Mouse (Mus musculus): ENCODE data around the gene Dlx1. TPM values are rescaled to one million over a fixed set of nuclear protein-coding genes. Genes with fewer than 3 reads are reported as not detected.

Gene Dlx1
- polyA plus RNA-seq, 1 experiment from 2014 or later = 0.46 TPM

DNA sequence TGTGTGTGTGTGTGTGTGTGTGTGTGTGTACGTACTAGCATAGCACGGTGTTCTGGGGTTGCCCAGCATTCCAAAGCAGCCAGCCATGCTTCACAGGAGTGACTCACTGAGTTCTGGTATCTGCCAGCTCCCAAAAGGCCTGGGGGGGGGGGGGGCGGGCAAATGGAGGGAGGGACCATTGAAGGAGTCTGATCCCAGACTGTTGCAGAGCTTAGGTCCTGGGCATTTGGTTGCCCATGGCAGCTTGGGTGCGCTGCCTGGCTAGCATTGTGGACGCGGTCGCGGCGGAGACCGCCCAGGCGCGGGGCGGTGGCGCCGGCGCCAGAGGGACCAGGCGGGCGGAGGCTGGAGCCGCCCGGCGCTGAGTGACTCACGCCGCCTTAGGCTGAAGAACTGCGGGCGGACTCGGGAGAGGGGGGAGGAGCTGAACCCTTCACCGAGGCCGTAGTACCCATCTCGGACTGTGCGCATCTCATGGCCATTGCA is 14.9 kb downstream of the Dlx1 start:
- no peak overlapping the region for H3K9ac ChIP-seq
- under 1% methylated on average over 29 of the region's 30 CpGs for WGBS
- H3K4me1 ChIP-seq = peaks cover 51% of the 10 kb centered on the region
- H3K27me3 ChIP-seq = peaks cover 96% of the 10 kb centered on the region
- H3K36me3 ChIP-seq = no peaks in the 10 kb centered on the region
- H3K4me2 ChIP-seq = peak overlapping the region; percentile 35
- ATAC-seq (ENCODE audit: borderline replicate concordance, extremely low read depth, low FRiP score, low TSS enrichment) = peak; percentile 56; the same call in 1 of the 2 replicates
- peak overlapping the region; percentile 17 for H3K4me3 ChIP-seq
- no peaks in the 10 kb centered on the region for H3K9me3 ChIP-seq
- H3K27ac ChIP-seq = no peak overlapping the region

DNA sequence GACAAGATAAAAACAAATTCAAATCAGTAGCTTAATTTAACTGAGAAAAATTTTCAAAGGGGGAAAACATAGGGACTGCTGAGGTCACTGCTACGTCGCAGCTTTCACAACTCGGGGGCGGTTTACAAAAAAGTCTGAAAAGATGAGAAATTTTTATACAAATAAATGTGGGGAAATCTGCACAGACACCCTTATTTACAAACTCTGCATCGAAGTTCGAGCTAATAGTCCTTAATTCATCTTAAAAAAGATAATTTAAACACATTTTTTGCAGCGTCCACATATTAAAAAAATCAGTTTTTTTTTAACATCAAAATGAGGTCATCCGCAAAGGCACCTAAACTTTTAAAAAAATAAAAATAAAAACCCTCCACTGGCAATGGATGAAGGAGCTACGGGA is 15.6 kb downstream of the Dlx1 start:
- Histone ChIP-seq H3K27ac (no peak overlapping the region), H3K4me2 (no peak overlapping the region), H3K27me3 (peaks cover 96% of the 10 kb centered on the region), H3K9me3 (no peaks in the 10 kb centered on the region), H3K4me3 (no peak overlapping the region), H3K36me3 (no peaks in the 10 kb centered on the region), H3K4me1 (peaks cover 51% of the 10 kb centered on the region), H3K9ac (no peak overlapping the region)
- WGBS = 4% methylated on average over 9 of the region's 9 CpGs
- no peak for ATAC-seq (ENCODE audit: borderline replicate concordance, extremely low read depth, low FRiP score, low TSS enrichment)

DNA sequence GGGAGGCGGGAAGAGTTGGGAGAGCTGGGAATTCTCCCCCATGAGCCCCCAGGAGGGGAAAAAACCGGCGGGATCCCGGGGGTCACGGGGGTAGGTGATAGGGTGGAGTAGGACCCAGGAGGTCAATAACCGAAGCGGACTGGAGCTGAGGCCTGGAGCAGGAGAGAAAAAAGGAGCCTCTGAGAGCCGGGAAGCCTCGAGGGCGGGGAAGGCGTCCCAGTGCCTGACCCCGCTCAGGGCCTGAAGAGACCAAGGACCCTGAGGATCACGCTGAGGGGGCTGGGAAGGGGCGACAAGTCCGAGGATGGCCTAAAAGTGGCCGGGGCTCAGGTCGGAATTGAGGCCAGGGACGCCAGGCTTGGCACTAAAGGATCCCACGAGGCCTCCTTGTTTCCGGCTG is 16.0 kb downstream of the Dlx1 start:
- Histone ChIP-seq H3K4me3 (peak overlapping the region; percentile 5; the same call in 1 of the 2 replicates), H3K27ac (no peak overlapping the region), H3K9me3 (no peaks in the 10 kb centered on the region), H3K4me1 (peaks cover 51% of the 10 kb centered on the region), H3K36me3 (no peaks in the 10 kb centered on the region), H3K4me2 (no peak overlapping the region), H3K9ac (no peak overlapping the region), H3K27me3 (peaks cover 96% of the 10 kb centered on the region)
- WGBS = 1% methylated on average over 20 of the region's 20 CpGs
- ATAC-seq (ENCODE audit: borderline replicate concordance, extremely low read depth, low FRiP score, low TSS enrichment) = no peak

DNA sequence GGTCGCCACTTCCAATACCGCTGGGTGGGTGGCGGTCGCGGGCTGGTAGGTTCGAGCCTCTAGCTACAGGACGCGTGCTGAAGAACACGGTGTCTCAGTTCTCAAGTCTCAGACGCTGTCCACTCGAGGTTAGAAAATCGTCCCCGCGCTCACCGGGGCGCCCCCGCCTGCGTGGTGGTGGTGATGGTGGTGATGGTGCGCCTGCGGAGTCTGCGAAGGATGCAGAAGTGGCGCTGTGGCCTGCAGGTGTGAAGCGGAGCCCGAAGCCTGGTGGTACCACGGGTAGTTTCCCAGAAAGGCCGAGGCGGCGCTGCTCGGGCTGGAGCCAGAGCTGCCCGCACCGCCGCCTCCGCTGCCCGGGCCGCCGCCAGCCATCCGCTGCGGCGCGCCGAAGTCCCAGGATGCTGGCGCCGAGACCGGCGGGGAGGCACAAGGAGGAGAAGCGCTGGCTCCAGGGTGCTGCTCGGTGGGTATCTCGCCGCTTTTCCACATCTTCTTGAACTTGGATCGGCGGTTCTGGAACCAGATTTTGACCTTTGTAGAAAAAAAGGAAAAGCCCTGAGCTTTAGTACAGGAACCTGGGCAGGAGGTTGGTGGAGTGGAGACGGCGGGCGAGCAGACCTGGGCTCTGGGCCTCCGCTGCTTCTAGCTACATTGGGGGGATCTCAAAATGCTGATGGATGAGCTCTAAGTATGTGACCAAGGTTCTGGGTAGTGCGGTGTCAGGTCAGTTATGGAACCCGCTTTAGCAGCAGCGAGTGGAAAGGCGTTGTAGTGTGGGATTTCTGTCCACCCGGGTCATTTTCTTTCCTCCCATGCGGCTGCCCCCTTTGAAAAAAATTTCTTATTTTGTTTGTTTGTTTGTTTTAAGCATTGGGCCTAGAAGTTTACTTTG is 16.7 kb downstream of the Dlx1 start:
- 2% methylated on average over 61 of the region's 61 CpGs for WGBS
- Histone ChIP-seq H3K27ac (no peak overlapping the region), H3K9me3 (no peaks in the 10 kb centered on the region), H3K4me1 (peaks cover 48% of the 10 kb centered on the region), H3K27me3 (peaks cover 96% of the 10 kb centered on the region), H3K4me3 (peak overlapping the region; percentile 5; the same call in 1 of the 2 replicates), H3K36me3 (no peaks in the 10 kb centered on the region), H3K4me2 (peak overlapping the region; percentile 5; the same call in 1 of the 2 replicates), H3K9ac (no peak overlapping the region)
- ATAC-seq (ENCODE audit: borderline replicate concordance, extremely low read depth, low FRiP score, low TSS enrichment) = no peak

DNA sequence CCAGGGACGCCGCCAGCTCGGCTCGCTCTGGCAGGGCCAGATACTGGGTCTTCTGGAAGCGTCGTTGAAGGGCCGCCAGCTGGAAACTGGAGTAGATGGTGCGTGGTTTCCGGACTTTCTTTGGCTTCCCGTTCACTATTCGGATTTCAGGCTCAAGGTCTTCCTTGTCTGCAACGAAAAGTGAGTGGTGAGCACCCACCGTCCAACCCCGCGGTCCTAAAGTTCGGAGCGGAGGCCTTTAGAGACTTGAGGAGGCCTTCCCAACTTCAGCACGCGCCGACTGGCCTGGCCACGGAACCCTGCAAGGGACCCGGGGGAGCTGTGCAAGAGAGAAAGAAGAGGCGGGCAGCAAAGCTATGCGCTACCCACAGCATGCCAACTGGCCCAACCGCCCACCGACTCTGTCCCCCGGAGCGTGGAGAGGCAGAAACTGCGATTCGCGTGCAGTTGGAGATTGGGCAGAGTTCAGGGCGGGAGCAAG is 17.5 kb downstream of the Dlx1 start:
- WGBS = 2% methylated on average over 32 of the region's 32 CpGs

DNA sequence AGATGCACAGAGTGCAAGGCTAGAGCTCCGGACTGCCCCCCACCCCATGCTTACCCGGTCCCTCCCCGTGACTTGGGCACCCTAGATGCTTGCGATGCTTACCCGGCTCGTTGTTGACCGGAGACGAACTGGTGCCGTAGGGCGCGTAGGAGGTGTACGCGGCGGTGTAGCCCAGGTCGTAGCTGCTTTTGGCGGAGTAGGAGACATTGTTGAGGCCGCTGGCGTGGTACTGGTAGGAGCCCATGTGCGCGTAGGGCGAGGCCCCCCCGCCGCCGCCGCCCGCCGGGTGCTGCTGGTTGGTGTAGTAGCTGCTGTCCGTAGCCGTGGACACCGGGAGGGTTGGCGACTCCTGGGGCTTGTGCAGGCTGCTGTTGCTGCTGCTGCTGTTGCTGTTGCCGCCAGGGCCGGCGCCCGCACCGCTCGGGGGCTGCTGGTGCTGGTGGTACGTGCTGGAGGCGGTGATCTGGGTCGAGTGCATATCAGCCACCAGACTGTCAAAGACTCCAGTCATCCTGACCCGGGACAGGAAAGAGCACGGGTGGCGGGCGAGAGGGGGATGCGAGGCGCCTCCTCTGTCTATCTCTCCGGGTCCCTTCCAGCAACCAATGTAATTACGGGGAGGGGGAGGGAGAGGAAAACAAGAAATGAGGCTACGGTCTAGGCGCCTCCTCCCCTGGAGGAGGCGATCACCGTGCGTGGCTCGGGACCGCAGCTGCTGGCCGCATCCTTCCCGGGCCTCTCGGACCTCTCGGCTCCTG is 18.1 kb downstream of the Dlx1 start:
- Histone ChIP-seq H3K9me3 (no peaks in the 10 kb centered on the region), H3K27ac (no peak overlapping the region), H3K36me3 (no peaks in the 10 kb centered on the region), H3K27me3 (peaks cover 95% of the 10 kb centered on the region), H3K4me3 (peak overlapping the region; percentile 42), H3K4me2 (peak overlapping the region; percentile 92), H3K9ac (no peak overlapping the region), H3K4me1 (peaks cover 42% of the 10 kb centered on the region)
- under 1% methylated on average over 59 of the region's 59 CpGs for WGBS
- peak; percentile 12; the same call in 1 of the 2 replicates for ATAC-seq (ENCODE audit: borderline replicate concordance, extremely low read depth, low FRiP score, low TSS enrichment)

More for the DNA sequence above, 17.5 kb downstream of the Dlx1 start:
- no peak overlapping the region for H3K9ac ChIP-seq
- peaks cover 48% of the 10 kb centered on the region for H3K4me1 ChIP-seq
- peak overlapping the region; percentile 42 for H3K4me3 ChIP-seq
- no peak for ATAC-seq (ENCODE audit: borderline replicate concordance, extremely low read depth, low FRiP score, low TSS enrichment)
- peaks cover 97% of the 10 kb centered on the region for H3K27me3 ChIP-seq
- no peaks in the 10 kb centered on the region for H3K9me3 ChIP-seq
- H3K4me2 ChIP-seq = peak overlapping the region; percentile 92
- no peaks in the 10 kb centered on the region for H3K36me3 ChIP-seq
- H3K27ac ChIP-seq = no peak overlapping the region

DNA sequence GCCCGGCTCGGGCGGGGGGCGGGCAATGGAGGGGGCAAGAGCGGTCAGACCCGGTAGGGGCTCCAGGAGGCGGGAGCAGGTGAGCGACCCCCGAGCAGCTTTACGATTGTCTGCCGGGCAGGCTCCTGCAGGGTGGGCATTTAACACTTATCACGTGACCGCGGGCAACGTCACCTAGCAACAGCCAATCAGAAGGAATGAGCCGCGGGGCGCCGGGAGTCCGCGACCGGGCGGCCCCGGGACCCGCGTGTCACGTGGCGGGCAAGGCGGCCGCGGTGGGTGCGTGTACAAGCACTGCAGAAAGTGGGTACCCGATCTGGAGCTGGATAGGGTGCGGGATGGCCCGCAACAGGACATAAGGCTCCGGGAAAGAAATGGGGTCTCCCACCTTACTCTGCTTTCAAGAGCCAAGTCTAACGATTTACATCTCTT is 18.7 kb downstream of the Dlx1 start, which contains the start of gene Dlx2:
TSS of gene Dlx2 (minus strand) at position 115 of the 432 bp plus-strand sequence.
- ATAC-seq (ENCODE audit: borderline replicate concordance, extremely low read depth, low FRiP score, low TSS enrichment) = 0 out of 2 replicates have a peak, but pooled peaks have one; percentile 19
- Histone ChIP-seq H3K27ac (no peak within 1 kb of the TSS), H3K36me3 (no peaks in the 10 kb centered on the region), H3K4me2 (peak within 1 kb of the TSS; percentile 92), H3K27me3 (peaks cover 95% of the 10 kb centered on the region), H3K9ac (no peak within 1 kb of the TSS), H3K9me3 (no peaks in the 10 kb centered on the region), H3K4me1 (peaks cover 37% of the 10 kb centered on the region), H3K4me3 (peak within 1 kb of the TSS; percentile 42)
- under 1% methylated on average over 37 of the region's 37 CpGs for WGBS

DNA sequence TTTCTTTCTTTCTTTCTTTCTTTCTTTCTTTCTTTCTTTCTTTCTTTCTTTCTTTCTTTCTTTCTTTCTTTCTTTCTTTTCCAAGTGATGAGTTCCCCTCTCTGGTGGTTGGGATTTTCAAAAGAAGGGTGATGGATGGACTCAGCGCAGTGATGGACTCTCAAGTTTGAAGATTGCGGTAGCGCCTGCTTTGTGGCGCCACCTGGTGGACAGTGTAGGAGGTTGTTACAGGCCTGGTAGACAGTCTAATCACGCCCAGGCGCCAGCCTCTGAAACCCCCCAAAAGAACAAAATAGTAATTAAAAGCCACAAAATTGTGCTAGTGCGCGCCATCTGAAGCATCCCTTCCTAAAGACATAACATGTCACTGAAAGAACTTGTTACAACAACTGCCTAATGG is 19.9 kb downstream of the Dlx1 start:
- no peaks in the 10 kb centered on the region for H3K9me3 ChIP-seq
- H3K36me3 ChIP-seq = no peaks in the 10 kb centered on the region
- peaks cover 33% of the 10 kb centered on the region for H3K4me1 ChIP-seq
- no peak overlapping the region for H3K4me2 ChIP-seq
- no peak overlapping the region for H3K27ac ChIP-seq
- peaks cover 95% of the 10 kb centered on the region for H3K27me3 ChIP-seq
- ATAC-seq (ENCODE audit: borderline replicate concordance, extremely low read depth, low FRiP score, low TSS enrichment) = no peak
- 3% methylated on average over 8 of the region's 8 CpGs for WGBS
- H3K9ac ChIP-seq = no peak overlapping the region
- no peak overlapping the region for H3K4me3 ChIP-seq

DNA sequence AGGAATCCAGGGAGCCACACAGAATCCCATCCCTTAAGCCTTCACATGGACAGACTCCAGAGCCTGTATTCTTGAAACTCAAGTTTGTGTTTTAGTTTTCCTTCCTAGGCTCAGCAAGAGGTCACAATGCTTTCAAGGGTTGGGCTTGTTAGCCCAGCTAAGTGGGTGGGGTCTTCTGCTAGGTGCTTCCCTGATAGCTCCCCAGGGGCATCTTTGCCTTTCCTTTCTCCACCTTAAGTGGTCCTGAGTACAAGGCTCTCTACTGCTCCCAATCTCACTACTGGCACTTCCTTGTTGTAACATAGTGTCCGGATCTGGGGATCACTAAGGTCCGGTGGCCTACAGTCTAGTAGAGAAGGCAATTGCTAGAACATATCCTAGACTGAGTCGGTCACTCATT is 22.4 kb downstream of the Dlx1 start:
- no peaks in the 10 kb centered on the region for H3K9me3 ChIP-seq
- H3K4me1 ChIP-seq = peaks cover 17% of the 10 kb centered on the region
- no peak overlapping the region for H3K27ac ChIP-seq
- no peak overlapping the region for H3K4me3 ChIP-seq
- 34% methylated on average over 3 of the region's 3 CpGs for WGBS
- no peak overlapping the region for H3K9ac ChIP-seq
- no peak for ATAC-seq (ENCODE audit: borderline replicate concordance, extremely low read depth, low FRiP score, low TSS enrichment)
- peaks cover 89% of the 10 kb centered on the region for H3K27me3 ChIP-seq
- no peak overlapping the region for H3K4me2 ChIP-seq
- H3K36me3 ChIP-seq = no peaks in the 10 kb centered on the region

DNA sequence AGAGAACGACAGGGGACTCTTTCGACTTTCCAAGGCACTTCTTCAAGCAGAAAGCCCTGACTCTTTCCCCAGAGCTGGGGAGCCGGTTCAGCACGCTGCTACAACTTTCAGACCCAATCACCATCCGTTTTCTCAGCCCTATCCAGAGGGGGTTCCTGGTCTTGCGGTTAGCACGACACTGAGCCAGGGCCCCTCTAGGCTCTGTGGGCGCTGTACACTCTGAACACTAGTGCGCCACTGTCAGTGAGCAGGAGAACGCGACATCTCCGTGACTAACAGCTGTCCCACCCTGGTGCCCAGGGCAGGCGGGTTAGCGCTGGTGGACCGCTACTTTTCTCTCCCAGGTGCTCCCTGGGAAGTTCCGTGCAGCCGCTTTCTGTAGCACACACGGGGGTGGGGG is 23.8 kb downstream of the Dlx1 start:
- Histone ChIP-seq H3K9me3 (no peaks in the 10 kb centered on the region), H3K4me3 (no peak overlapping the region), H3K4me2 (no peak overlapping the region), H3K9ac (no peak overlapping the region), H3K4me1 (peaks cover 3% of the 10 kb centered on the region), H3K36me3 (no peaks in the 10 kb centered on the region), H3K27me3 (peaks cover 76% of the 10 kb centered on the region), H3K27ac (no peak overlapping the region)
- under 1% methylated on average over 18 of the region's 18 CpGs for WGBS
- no peak for ATAC-seq (ENCODE audit: borderline replicate concordance, extremely low read depth, low FRiP score, low TSS enrichment)

DNA sequence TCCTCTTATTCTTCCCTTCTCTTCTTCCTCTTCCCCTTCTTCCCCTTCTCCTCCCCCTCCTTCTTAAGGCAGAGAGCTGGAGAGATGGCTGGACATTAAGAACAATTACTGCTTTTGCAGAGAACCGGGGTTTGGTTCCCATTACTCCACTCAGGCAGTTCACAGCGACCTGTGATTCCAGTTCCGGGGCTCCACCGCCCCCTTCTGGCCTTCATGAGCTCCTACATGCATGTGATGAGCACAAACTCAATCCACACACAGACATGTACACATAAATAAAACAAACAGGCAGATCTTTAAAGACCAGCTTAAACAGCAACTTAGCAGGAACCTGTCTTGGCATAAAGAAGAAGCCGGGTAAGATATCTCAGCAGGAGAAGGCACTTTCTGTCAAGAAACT is 28.2 kb downstream of the Dlx1 start:
- WGBS = 68% methylated on average over 5 of the region's 5 CpGs

More for the DNA sequence above, 28.2 kb downstream of the Dlx1 start:
- Histone ChIP-seq H3K27ac (no peak overlapping the region), H3K4me3 (no peak overlapping the region), H3K36me3 (no peaks in the 10 kb centered on the region), H3K9me3 (no peaks in the 10 kb centered on the region), H3K27me3 (peaks cover 37% of the 10 kb centered on the region), H3K9ac (no peak overlapping the region), H3K4me2 (no peak overlapping the region), H3K4me1 (no peaks in the 10 kb centered on the region)
- no peak for ATAC-seq (ENCODE audit: borderline replicate concordance, extremely low read depth, low FRiP score, low TSS enrichment)

Data from lung, embryonic 15.5 days (tissue).